Mouse (Mus musculus) gonadal fat pad, adult 2 months (tissue): Measurements from ENCODE around the gene Drosha. TPM values are rescaled to one million over a fixed set of nuclear protein-coding genes. Genes with fewer than 3 reads are reported as not detected.

Source experiments
- DNase-seq: peaks from one replicate; pipeline ENCODE4 v3.0.0-alpha.2; 2012; ENCODE audit warnings: low read depth
- polyA plus RNA-seq: library from polyadenylated mRNA; depleted of rRNA; stranded (reverse); fragments of >200 nt; gene quantifications from 2 replicates; pipeline ENCODE4 v1.2.3, GENCODE M21; 2012

The Drosha gene
- polyA plus RNA-seq, 1 experiment, result 11.3 TPM

GRCm38 (mm10) chr15:12829878-12830277 lies 5.3 kb downstream of the Drosha start:
- no peak for DNase-seq

GRCm38 (mm10) chr15:12832599-12832998 lies 8.0 kb downstream of the Drosha start:
- DNase-seq, result no peak

GRCm38 (mm10) chr15:12833385-12833784 lies 8.8 kb downstream of the Drosha start:
- no peak for DNase-seq

- DNase-seq, result no peak
These were observed 9.6 kb downstream of the Drosha start for GRCm38 (mm10) chr15:12834231-12834630.

GRCm38 (mm10) chr15:12840737-12841136 lies 16.1 kb downstream of the Drosha start:
- no peak for DNase-seq

GRCm38 (mm10) chr15:12842833-12843232 lies 18.2 kb downstream of the Drosha start:
- no peak for DNase-seq

- no peak for DNase-seq
These were observed 23.8 kb downstream of the Drosha start for GRCm38 (mm10) chr15:12848196-12848975.

- no peak for DNase-seq
These were observed 24.8 kb downstream of the Drosha start for GRCm38 (mm10) chr15:12849373-12849772.

GRCm38 (mm10) chr15:12853471-12853870 lies 28.9 kb downstream of the Drosha start:
- no peak for DNase-seq

- no peak for DNase-seq
These were observed 32.2 kb downstream of the Drosha start for GRCm38 (mm10) chr15:12856780-12857179.

- no peak for DNase-seq
These were observed 33.4 kb downstream of the Drosha start for GRCm38 (mm10) chr15:12857840-12858516.

GRCm38 (mm10) chr15:12858645-12859044 lies 34.0 kb downstream of the Drosha start:
- DNase-seq, result no peak

- no peak for DNase-seq
These were observed 37.4 kb downstream of the Drosha start for GRCm38 (mm10) chr15:12862061-12862460.

GRCm38 (mm10) chr15:12863669-12864068 lies 39.1 kb downstream of the Drosha start:
- no peak for DNase-seq

GRCm38 (mm10) chr15:12865595-12866314 lies 41.1 kb downstream of the Drosha start:
- DNase-seq, result no peak

GRCm38 (mm10) chr15:12867269-12867668 lies 42.7 kb downstream of the Drosha start:
- no peak for DNase-seq

- DNase-seq, result no peak
These were observed 51.0 kb downstream of the Drosha start for GRCm38 (mm10) chr15:12875442-12876176.

GRCm38 (mm10) chr15:12876266-12876665 lies 51.7 kb downstream of the Drosha start:
- no peak for DNase-seq

GRCm38 (mm10) chr15:12876881-12877280 lies 52.3 kb downstream of the Drosha start:
- no peak for DNase-seq

GRCm38 (mm10) chr15:12877934-12878333 lies 53.3 kb downstream of the Drosha start:
- DNase-seq, result no peak

- no peak for DNase-seq
These were observed 54.0 kb downstream of the Drosha start for GRCm38 (mm10) chr15:12878581-12878980.

- no peak for DNase-seq
These were observed 55.3 kb downstream of the Drosha start for GRCm38 (mm10) chr15:12879937-12880336.
